Mouse (Mus musculus) testis, adult 2 months (tissue): Measurements from ENCODE around the gene Eepd1.

ENCODE experiments used
- CTCF ChIP-seq: fragments of 200-500 bp; IDR thresholded peaks from 2 replicates; pipeline ENCODE4 v1.5.1; 2012; ENCODE audit warnings: low read depth, mild to moderate bottlenecking, inconsistent platforms, low read length, moderate library complexity; ENCODE audit not compliant: control insufficient read depth, insufficient read depth, insufficient replicate concordance
- POLR2A ChIP-seq: fragments of 200-500 bp; IDR thresholded peaks from 2 replicates; pipeline ENCODE4 v1.6.1; 2012; ENCODE audit warnings: low read depth, mild to moderate bottlenecking, inconsistent platforms, low read length, moderate library complexity; ENCODE audit not compliant: control insufficient read depth

- TF ChIP-seq POLR2A: no peak
- no peak for TF ChIP-seq CTCF
Measured at GRCm38 (mm10) chr9:25519193-25519592, 37.8 kb downstream of the Eepd1 start.
